Comparison of ENCODE assay signal across 12 mouse cellular contexts in genomic region chr1:135844481-135844880, GRCm38 (mm10). TPM values are rescaled to one million over a fixed set of nuclear protein-coding genes. Genes with fewer than 3 reads are reported as not detected.
DNase-seq lines count a peak whose midpoint lies in the region; ATAC-seq lines count a peak whose summit lies in the region.
"Had no signal": no experiment of that assay in that cellular context is flagged by ENCODE, and none has a peak within 500 bp of the region (broad histone marks: within the 10 kb centered on the region; RNA-seq: fewer than 3 reads in every experiment).

No protein-coding gene starts in this region.

- H3K27ac ChIP-seq in heart, embryonic 14.5 days (replicated peaks in 1 of 2; ENCODE audit: control insufficient read depth in 1 of 2, insufficient read depth in 1 of 2, low read depth in 2 of 2, low read length in 2 of 2) = peak overlapping the region; percentile 65 to 95
- H3K27ac ChIP-seq: hindbrain, embryonic 15.5 days had no signal

- ATAC-seq in heart, embryonic 14.5 days (ENCODE audit: insufficient number of reproducible peaks, insufficient read depth, low FRiP score, low read depth) = no peak
- ATAC-seq: Patski had no signal

- no peaks in the 10 kb centered on the region for H3K9me3 ChIP-seq in heart, embryonic 14.5 days (ENCODE audit: control insufficient read depth, low read length)
- H3K9me3 ChIP-seq: hindbrain, embryonic 15.5 days had no signal

- WGBS in heart, embryonic 14.5 days = 13% methylated on average over 6 of the region's 6 CpGs

- H3K36me3 ChIP-seq in heart, embryonic 14.5 days (ENCODE audit: control insufficient read depth, insufficient read depth, low read length) = peaks cover 100% of the 10 kb centered on the region
- H3K36me3 ChIP-seq: hindbrain, embryonic 15.5 days had no signal

- H3K4me2 ChIP-seq in heart, embryonic 14.5 days (ENCODE audit: low read length) = peak overlapping the region; percentile 75
- H3K4me2 ChIP-seq: hindbrain, embryonic 15.5 days had no signal

- peak overlapping the region; percentile 89 for H3K9ac ChIP-seq in heart, embryonic 14.5 days (ENCODE audit: low read length)
- H3K9ac ChIP-seq: hindbrain, embryonic 15.5 days had no signal

- peaks cover 65 to 95% of the 10 kb centered on the region in 2 experiments for H3K4me1 ChIP-seq in heart, embryonic 14.5 days (ENCODE audit: control insufficient read depth in 2 of 2, insufficient read depth in 2 of 2, low read length in 2 of 2)
- H3K4me1 ChIP-seq: hindbrain, embryonic 15.5 days had no signal

- H3K27me3 ChIP-seq in heart, embryonic 14.5 days (ENCODE audit: control insufficient read depth, insufficient read depth, low read length) = no peaks in the 10 kb centered on the region
- H3K27me3 ChIP-seq: hindbrain, embryonic 15.5 days; Patski had no signal

- H3K4me3 ChIP-seq in heart, embryonic 14.5 days (ENCODE audit: control insufficient read depth in 1 of 2, insufficient read depth in 1 of 2, low read depth in 1 of 2, low read length in 2 of 2) = no peak overlapping the region
- H3K4me3 ChIP-seq: hindbrain, embryonic 15.5 days had no signal

- DNase-seq in embryo, embryonic 11 days = peak; percentile 14
- no peak for DNase-seq in embryo, embryonic 9.5 days (ENCODE audit: extremely low spot score)
- peak; percentile 50 for DNase-seq in 416B (ENCODE audit: low read depth)
- DNase-seq in lung, postnatal 10 days = peak; percentile 81
- DNase-seq in thymus, postnatal 10 days (ENCODE audit: low spot score in 2 of 2) = no peak
- no peak for DNase-seq in natural killer cell, adult 2 months (ENCODE audit: low spot score in 2 of 2)
- DNase-seq in spleen, postnatal 14 days (ENCODE audit: low spot score in 2 of 2) = no peak
- DNase-seq: cerebellum, postnatal 25 days; kidney, adult 8-10 months had no signal

RNA-seq across cellular contexts. Expression of gene Tnnt2, which starts 8.3 kb away (rescaled TPM):
- polyA plus RNA-seq in heart, embryonic 14.5 days (2014; fragmentation: Nextera tagmentation; extraction: Ambion mirVana) = 7,347 and 7,875 TPM in 2 replicates

RNA-seq across cellular contexts. Expression of gene Lad1, which starts 26.1 kb away (rescaled TPM):
- 3.1 and 4.8 TPM in 2 replicates for polyA plus RNA-seq in heart, embryonic 14.5 days (2014; fragmentation: Nextera tagmentation; extraction: Ambion mirVana)

Comparison
In these comparisons a context has a peak if more than half of its experiments do, and no peak if none do; other contexts are left out.
1. DNase-seq: peak in embryo, embryonic 11 days (single experiment), 416B (single experiment) and lung, postnatal 10 days (single experiment); none in embryo, embryonic 9.5 days (single experiment), thymus, postnatal 10 days (0 of 2), natural killer cell, adult 2 months (0 of 2) and spleen, postnatal 14 days (0 of 2).